Mouse (Mus musculus): ENCODE data around the gene Fbf1. TPM values are rescaled to one million over a fixed set of nuclear protein-coding genes. Genes with fewer than 3 reads are reported as not detected.

The Fbf1 gene
- polyA plus RNA-seq, 1 experiment = 46.9 TPM

DNA sequence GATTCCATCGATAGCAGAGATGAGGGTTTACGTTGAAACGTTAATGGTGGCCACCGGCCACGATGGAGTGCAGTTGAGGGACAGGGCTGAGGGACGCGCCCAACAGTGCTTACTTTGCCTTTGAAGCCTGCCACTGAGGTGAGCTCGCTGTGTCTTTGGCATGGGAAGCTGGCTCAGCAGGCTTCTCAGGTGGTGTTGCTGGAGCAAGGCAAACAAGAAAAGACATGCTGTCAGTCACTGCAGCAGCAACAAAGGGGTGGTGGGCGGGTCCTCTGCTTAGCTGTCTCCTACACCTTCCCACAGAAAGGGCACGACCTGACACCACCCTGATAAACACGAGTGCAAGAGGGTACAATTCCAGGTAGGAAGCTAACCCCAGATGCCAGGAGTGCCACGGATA is 6.7 kb downstream of the Fbf1 start:
- no peak overlapping the region for H3ac ChIP-seq (ENCODE audit: control insufficient read depth, insufficient read length, low read depth)
- peaks cover 73% of the 10 kb centered on the region for H3K36me3 ChIP-seq (ENCODE audit: control insufficient read depth, insufficient read depth)
- TF ChIP-seq FOSL1 (IDR thresholded peaks at IDR 0.05; ENCODE audit: insufficient read depth, low read length, poor library complexity, severe bottlenecking) = no peak
- TF ChIP-seq CTCF (IDR thresholded peaks at IDR 0.05; ENCODE audit: control insufficient read depth, insufficient read depth, insufficient read length) = no peak
- TF ChIP-seq MYOD1 (IDR thresholded peaks at IDR 0.05; ENCODE audit: control insufficient read depth, insufficient read length, low read depth) = no peak
- TF ChIP-seq MAX (IDR thresholded peaks at IDR 0.05) = no peak
- no peak for TF ChIP-seq MYOG (IDR thresholded peaks at IDR 0.05; ENCODE audit: control insufficient read depth, extremely low read depth, insufficient read length)
- TF ChIP-seq USF1 (IDR thresholded peaks at IDR 0.05; ENCODE audit: low read depth) = no peak
- no peak for TF ChIP-seq CEBPB (IDR thresholded peaks at IDR 0.05; ENCODE audit: low read depth)
- no peak overlapping the region for H3K4me3 ChIP-seq (ENCODE audit: insufficient read depth, poor library complexity, severe bottlenecking)
- H3K79me2 ChIP-seq (ENCODE audit: control insufficient read depth, insufficient read depth) = peaks cover 38% of the 10 kb centered on the region
- no peaks in the 10 kb centered on the region for H3K27me3 ChIP-seq (ENCODE audit: control insufficient read depth, insufficient read depth, insufficient read length)
- peaks cover 7% of the 10 kb centered on the region for H3K79me3 ChIP-seq (ENCODE audit: low read depth)

DNA sequence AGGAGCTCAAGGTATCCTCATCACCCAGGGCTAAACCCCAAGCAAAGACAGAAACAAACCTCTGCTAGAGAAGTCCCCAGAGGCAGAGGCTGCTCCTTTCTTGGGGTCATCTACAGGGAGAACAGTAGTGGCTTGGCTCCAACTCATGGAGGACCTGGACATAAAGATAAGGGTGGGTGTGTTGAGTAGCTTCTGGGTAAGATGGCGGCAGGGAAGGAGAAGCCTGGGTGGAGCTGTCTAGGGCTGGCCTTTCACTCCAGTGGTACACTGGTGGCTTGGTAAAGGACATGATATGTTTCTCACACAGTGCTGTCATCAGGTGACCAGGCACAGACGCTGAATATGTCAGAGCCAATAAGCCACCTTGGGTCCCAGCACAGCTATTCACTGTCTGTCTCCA is 17.0 kb downstream of the Fbf1 start:
- no peak for TF ChIP-seq CEBPB (IDR thresholded peaks at IDR 0.05; ENCODE audit: low read depth)
- TF ChIP-seq MYOG (IDR thresholded peaks at IDR 0.05; ENCODE audit: control insufficient read depth, extremely low read depth, insufficient read length) = no peak
- no peak for TF ChIP-seq MYOD1 (IDR thresholded peaks at IDR 0.05; ENCODE audit: control insufficient read depth, insufficient read length, low read depth)
- Histone ChIP-seq H3K79me3 (ENCODE audit: low read depth) (no peaks in the 10 kb centered on the region), H3K36me3 (ENCODE audit: control insufficient read depth, insufficient read depth) (peaks cover 96% of the 10 kb centered on the region), H3K79me2 (ENCODE audit: control insufficient read depth, insufficient read depth) (no peaks in the 10 kb centered on the region), H3K27me3 (ENCODE audit: control insufficient read depth, insufficient read depth, insufficient read length) (no peaks in the 10 kb centered on the region), H3K4me3 (ENCODE audit: insufficient read depth, poor library complexity, severe bottlenecking) (no peak overlapping the region), H3ac (ENCODE audit: control insufficient read depth, insufficient read length, low read depth) (no peak overlapping the region)

DNA sequence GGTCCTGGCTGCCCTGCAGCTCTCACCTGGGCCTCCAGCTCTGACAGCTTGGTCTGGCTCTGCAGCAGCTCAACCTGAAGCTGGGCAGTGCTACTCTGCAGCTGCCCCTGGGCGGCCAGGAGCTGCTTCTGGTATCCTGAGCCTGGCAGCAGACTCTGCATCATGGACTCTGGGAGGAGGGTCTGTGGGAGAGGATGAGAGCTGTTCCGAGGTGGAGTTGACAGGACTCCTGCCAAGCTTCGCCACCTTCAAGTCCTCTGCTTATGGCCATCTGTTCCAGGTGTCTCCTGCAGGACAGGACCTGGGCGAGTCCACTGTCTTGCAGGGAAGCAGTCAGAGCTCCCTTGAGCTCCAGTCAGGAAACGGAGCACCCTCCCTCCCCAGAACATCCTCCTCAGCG is 18.6 kb downstream of the Fbf1 start:
- TF ChIP-seq FOSL1 (IDR thresholded peaks at IDR 0.05; ENCODE audit: insufficient read depth, low read length, poor library complexity, severe bottlenecking) (no peak), MYOG (IDR thresholded peaks at IDR 0.05; ENCODE audit: control insufficient read depth, extremely low read depth, insufficient read length) (no peak)
- Histone ChIP-seq H3K79me3 (ENCODE audit: low read depth) (no peaks in the 10 kb centered on the region), H3K27me3 (ENCODE audit: control insufficient read depth, insufficient read depth, insufficient read length) (no peaks in the 10 kb centered on the region), H3K4me3 (ENCODE audit: insufficient read depth, poor library complexity, severe bottlenecking) (no peak overlapping the region), H3K79me2 (ENCODE audit: control insufficient read depth, insufficient read depth) (no peaks in the 10 kb centered on the region), H3K36me3 (ENCODE audit: control insufficient read depth, insufficient read depth) (peaks cover 97% of the 10 kb centered on the region), H3ac (ENCODE audit: control insufficient read depth, insufficient read length, low read depth) (no peak overlapping the region)

DNA sequence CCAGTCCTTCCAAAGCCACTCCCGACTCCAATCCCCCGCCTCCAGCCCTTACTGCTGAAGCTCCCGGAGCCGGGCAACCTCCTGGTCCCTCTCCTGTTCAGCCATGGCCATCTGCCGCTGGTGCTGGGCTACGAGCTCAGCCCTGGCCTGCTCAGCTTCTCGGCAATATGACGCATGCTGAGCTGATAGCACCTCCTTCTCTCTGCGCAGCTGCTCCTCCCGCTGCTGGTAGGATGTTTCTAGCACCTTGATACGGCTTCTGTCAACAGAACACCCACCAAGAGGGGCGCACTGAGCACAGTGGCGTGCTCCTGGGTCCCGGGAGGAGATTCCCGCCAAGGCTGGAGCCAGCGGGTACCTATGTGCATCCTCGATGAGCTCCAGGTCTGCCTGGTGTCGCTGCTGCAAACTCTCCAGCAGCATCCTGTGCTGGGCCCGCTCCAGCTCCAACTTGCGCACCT is 19.2 kb downstream of the Fbf1 start:
- TF ChIP-seq MYOD1 (IDR thresholded peaks at IDR 0.05; ENCODE audit: control insufficient read depth, insufficient read length, low read depth) = no peak
- Histone ChIP-seq H3ac (ENCODE audit: control insufficient read depth, insufficient read length, low read depth) (no peak overlapping the region), H3K79me3 (ENCODE audit: low read depth) (no peaks in the 10 kb centered on the region), H3K36me3 (ENCODE audit: control insufficient read depth, insufficient read depth) (peaks cover 97% of the 10 kb centered on the region), H3K4me3 (ENCODE audit: insufficient read depth, poor library complexity, severe bottlenecking) (no peak overlapping the region), H3K79me2 (ENCODE audit: control insufficient read depth, insufficient read depth) (no peaks in the 10 kb centered on the region), H3K27me3 (ENCODE audit: control insufficient read depth, insufficient read depth, insufficient read length) (no peaks in the 10 kb centered on the region)

DNA sequence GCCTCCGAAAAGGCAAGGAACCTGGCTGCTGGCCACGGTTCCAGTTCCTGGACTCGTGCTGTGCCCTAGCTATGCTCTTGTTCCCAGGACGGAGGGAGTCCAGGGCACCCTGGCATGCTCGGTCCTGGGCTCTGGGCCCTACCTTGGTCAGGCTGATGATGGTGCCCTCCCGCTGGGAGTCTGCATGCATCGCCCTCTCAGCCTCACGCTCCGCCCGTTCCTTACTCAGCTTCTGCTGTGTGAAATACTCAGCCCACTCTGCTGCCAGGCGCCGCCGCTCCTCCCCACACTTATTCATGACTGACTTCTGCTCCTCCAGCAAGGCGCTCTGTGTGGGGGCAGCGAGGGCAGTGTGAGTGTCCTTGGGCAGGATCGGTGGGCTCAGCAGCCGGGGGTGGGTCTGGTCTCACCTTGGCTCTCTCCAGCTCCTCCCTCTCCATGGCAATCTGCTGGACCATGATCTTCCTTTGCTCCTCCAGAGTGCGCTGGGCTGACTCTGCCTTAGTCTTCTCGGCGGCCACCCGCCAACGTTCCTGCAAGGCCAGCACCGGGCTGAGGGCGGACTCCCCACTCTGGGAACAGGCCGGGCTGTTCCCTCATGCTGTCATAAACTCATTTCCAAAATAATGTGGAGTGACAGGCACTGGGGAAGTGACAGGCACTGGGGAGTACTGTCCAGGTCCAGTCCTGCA is 21.5 kb downstream of the Fbf1 start:
- H3K79me3 ChIP-seq (ENCODE audit: low read depth) = no peaks in the 10 kb centered on the region
- TF ChIP-seq CEBPB (IDR thresholded peaks at IDR 0.05; ENCODE audit: low read depth) (no peak), MYOG (IDR thresholded peaks at IDR 0.05; ENCODE audit: control insufficient read depth, extremely low read depth, insufficient read length) (no peak), MYOD1 (IDR thresholded peaks at IDR 0.05; ENCODE audit: control insufficient read depth, insufficient read length, low read depth) (no peak), CTCF (IDR thresholded peaks at IDR 0.05; ENCODE audit: control insufficient read depth, insufficient read depth, insufficient read length) (no peak), MAX (IDR thresholded peaks at IDR 0.05) (no peak), USF1 (IDR thresholded peaks at IDR 0.05; ENCODE audit: low read depth) (no peak)
- H3K79me2 ChIP-seq (ENCODE audit: control insufficient read depth, insufficient read depth) = no peaks in the 10 kb centered on the region
- H3K36me3 ChIP-seq (ENCODE audit: control insufficient read depth, insufficient read depth) = peaks cover 97% of the 10 kb centered on the region
- H3K27me3 ChIP-seq (ENCODE audit: control insufficient read depth, insufficient read depth, insufficient read length) = no peaks in the 10 kb centered on the region
- H3ac ChIP-seq (ENCODE audit: control insufficient read depth, insufficient read length, low read depth) = no peak overlapping the region
- H3K4me3 ChIP-seq (ENCODE audit: insufficient read depth, poor library complexity, severe bottlenecking) = no peak overlapping the region

DNA sequence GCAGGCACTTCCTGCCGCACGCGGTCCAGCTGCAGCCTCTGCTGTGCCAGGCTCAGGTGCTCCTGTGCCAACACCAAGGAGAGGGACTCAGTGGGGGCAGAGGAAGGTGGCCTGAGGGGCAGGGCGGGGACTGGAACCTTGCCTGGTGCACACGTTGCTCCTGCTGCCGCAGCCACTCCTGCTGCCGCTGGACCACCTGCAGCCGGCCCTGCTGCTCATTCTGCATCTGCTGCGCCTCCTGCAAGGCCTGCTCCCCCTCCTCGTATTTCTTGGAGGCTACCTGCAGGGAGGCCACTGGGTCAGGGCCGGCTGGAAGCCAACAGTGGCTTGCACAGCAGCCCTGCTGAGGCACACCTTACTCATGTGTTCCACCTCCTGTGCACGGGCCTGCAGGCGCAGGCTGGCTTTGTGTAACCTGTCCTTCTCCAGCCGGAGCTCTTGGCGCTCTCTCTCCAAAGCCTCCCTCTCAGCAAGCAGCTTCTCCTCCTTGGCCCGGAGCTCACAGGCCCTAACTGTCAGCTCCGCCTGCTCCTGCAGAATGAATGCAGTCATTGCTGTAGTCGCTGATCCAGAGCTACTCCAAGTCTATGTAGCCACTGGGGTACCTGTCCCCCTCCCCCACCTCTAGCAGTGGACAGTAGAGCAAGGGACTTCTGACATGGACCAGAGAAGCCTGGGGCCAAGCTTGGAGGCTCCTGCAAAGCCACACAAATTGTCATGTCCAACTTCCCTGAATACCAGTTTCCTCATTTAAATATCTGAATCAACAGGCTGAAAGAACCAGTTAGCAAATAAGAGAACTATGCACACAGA is 22.3 kb downstream of the Fbf1 start:
- Histone ChIP-seq H3K36me3 (ENCODE audit: control insufficient read depth, insufficient read depth) (peaks cover 93% of the 10 kb centered on the region), H3K27me3 (ENCODE audit: control insufficient read depth, insufficient read depth, insufficient read length) (no peaks in the 10 kb centered on the region), H3K4me3 (ENCODE audit: insufficient read depth, poor library complexity, severe bottlenecking) (no peak overlapping the region), H3K79me3 (ENCODE audit: low read depth) (no peaks in the 10 kb centered on the region), H3K79me2 (ENCODE audit: control insufficient read depth, insufficient read depth) (no peaks in the 10 kb centered on the region), H3ac (ENCODE audit: control insufficient read depth, insufficient read length, low read depth) (no peak overlapping the region)
- TF ChIP-seq FOSL1 (IDR thresholded peaks at IDR 0.05; ENCODE audit: insufficient read depth, low read length, poor library complexity, severe bottlenecking) (no peak), CTCF (IDR thresholded peaks at IDR 0.05; ENCODE audit: control insufficient read depth, insufficient read depth, insufficient read length) (no peak), MYOD1 (IDR thresholded peaks at IDR 0.05; ENCODE audit: control insufficient read depth, insufficient read length, low read depth) (no peak), MAX (IDR thresholded peaks at IDR 0.05) (no peak), USF1 (IDR thresholded peaks at IDR 0.05; ENCODE audit: low read depth) (no peak), CEBPB (IDR thresholded peaks at IDR 0.05; ENCODE audit: low read depth) (no peak), MYOG (IDR thresholded peaks at IDR 0.05; ENCODE audit: control insufficient read depth, extremely low read depth, insufficient read length) (no peak)
